Mouse (Mus musculus) layer of hippocampus, adult 9-10 months (tissue): Measurements from ENCODE around the gene Eif3f.

Source experiments
- DNase-seq: peaks from one replicate; pipeline ENCODE4 v3.0.0; 2022; ENCODE audit warnings: low spot score

Eif3f gene

GRCm38 (mm10) chr7:108933794-108934731, at the start of gene Eif3f:
Gene Eif3f, plus strand, starts transcription at chr7:108934417.
- DNase-seq = peak; percentile 99

- DNase-seq = no peak
These were observed 49.3 kb upstream of the Eif3f start, which contains the start of gene Olfr518 for GRCm38 (mm10) chr7:108884906-108885305. Gene Olfr518, minus strand, starts transcription at chr7:108885006.

- DNase-seq = no peak
These were observed 39.9 kb upstream of the Eif3f start, which contains the start of gene Olfr519 for GRCm38 (mm10) chr7:108894320-108894719. Gene Olfr519, minus strand, starts transcription at chr7:108894420.

GRCm38 (mm10) chr7:108903969-108904368, 30.2 kb upstream of the Eif3f start:
- DNase-seq = no peak

GRCm38 (mm10) chr7:108927043-108927442, 7.2 kb upstream of the Eif3f start:
- no peak for DNase-seq

- DNase-seq = no peak
These were observed 5.7 kb upstream of the Eif3f start for GRCm38 (mm10) chr7:108928280-108929188.

- DNase-seq = no peak
These were observed 4.4 kb upstream of the Eif3f start, which contains the start of gene Nlrp10 for GRCm38 (mm10) chr7:108929726-108930393. Gene Nlrp10, minus strand, starts transcription at chr7:108930178.

- no peak for DNase-seq
These were observed 619 bp downstream of the Eif3f start for GRCm38 (mm10) chr7:108934836-108935235.

GRCm38 (mm10) chr7:108935411-108935810, 1.2 kb downstream of the Eif3f start:
- no peak for DNase-seq

- DNase-seq = no peak
These were observed 2.4 kb downstream of the Eif3f start for GRCm38 (mm10) chr7:108936591-108936990.

- no peak for DNase-seq
These were observed 7.2 kb downstream of the Eif3f start for GRCm38 (mm10) chr7:108941466-108941865.

GRCm38 (mm10) chr7:108944002-108944401, 9.8 kb downstream of the Eif3f start:
- DNase-seq = peak; percentile 44

GRCm38 (mm10) chr7:108948611-108949010, 14.4 kb downstream of the Eif3f start:
- DNase-seq = no peak

GRCm38 (mm10) chr7:108949301-108949700, 15.1 kb downstream of the Eif3f start:
- DNase-seq = no peak

- peak; percentile 58 for DNase-seq
These were observed 16.1 kb downstream of the Eif3f start, which contains the start of gene Tub for GRCm38 (mm10) chr7:108950312-108950761. Gene Tub, plus strand, starts transcription at chr7:108950338.

GRCm38 (mm10) chr7:108950762-108951331, 16.6 kb downstream of the Eif3f start:
- peak; percentile 31 for DNase-seq

- no peak for DNase-seq
These were observed 18.6 kb downstream of the Eif3f start for GRCm38 (mm10) chr7:108952801-108953200.

- no peak for DNase-seq
These were observed 20.0 kb downstream of the Eif3f start for GRCm38 (mm10) chr7:108954185-108954584.

GRCm38 (mm10) chr7:108957734-108958133, 23.5 kb downstream of the Eif3f start:
- no peak for DNase-seq

- no peak for DNase-seq
These were observed 31.8 kb downstream of the Eif3f start for GRCm38 (mm10) chr7:108965968-108966367.

- DNase-seq = peak; percentile 59
These were observed 32.6 kb downstream of the Eif3f start for GRCm38 (mm10) chr7:108966742-108967362.
